Mouse (Mus musculus) adipocyte (in vitro differentiated cells): ENCODE measurements around the gene Gm28360.
"Not testable (repeated sequence)": the region's sequence is repeated elsewhere in the genome, so short reads cannot be mapped to it uniquely, and the experiment has no call there.

ENCODE experiments used
- DNase-seq: peaks from one replicate; pipeline ENCODE4 v3.0.0-alpha.2; 2016; ENCODE audit warnings: low spot score

The Gm28360 gene

GRCm38 (mm10) chr1:117829781-117830180, at the start of gene Gm28360:
Gene Gm28360, plus strand, starts transcription at chr1:117830081.
- DNase-seq, result not testable (repeated sequence)

GRCm38 (mm10) chr1:117780833-117781232, 49.0 kb upstream of the Gm28360 start, which contains the start of gene B020011L13Rik:
Gene B020011L13Rik, plus strand, starts transcription at chr1:117781133.
- not testable (repeated sequence) for DNase-seq

- not testable (repeated sequence) for DNase-seq
Observed at GRCm38 (mm10) chr1:117816271-117816670, 13.6 kb upstream of the Gm28360 start.

- DNase-seq, result not testable (repeated sequence)
Observed at GRCm38 (mm10) chr1:117851718-117852117, 21.8 kb downstream of the Gm28360 start.
